Mouse (Mus musculus): ENCODE data around the gene Abi1. TPM values are rescaled to one million over a fixed set of nuclear protein-coding genes. Genes with fewer than 3 reads are reported as not detected.
"Not testable (repeated sequence)": the region's sequence is repeated elsewhere in the genome, so short reads cannot be mapped to it uniquely, and the experiment has no call there.

The Abi1 gene
- polyA plus RNA-seq, 1 experiment from 2014 or later = 43.8 TPM

GRCm38 (mm10) chr2:22933556-22933955, 106.5 kb downstream of the Abi1 start:
- Histone ChIP-seq H3K4me1 (no peaks in the 10 kb centered on the region), H3K4me2 (no peak overlapping the region), H3K27ac (no peak overlapping the region), H3K4me3 (no peak overlapping the region), H3K9ac (no peak overlapping the region), H3K36me3 (ENCODE audit: poor library complexity, severe bottlenecking) (peaks cover 39% of the 10 kb centered on the region), H3K9me3 (replicated peaks) (no peaks in the 10 kb centered on the region), H3K27me3 (no peaks in the 10 kb centered on the region)
- peak; percentile 50; the same call in 1 of the 2 replicates for ATAC-seq
- 83% methylated on average over 1 of the region's 1 CpGs for WGBS

- Histone ChIP-seq H3K4me2 (no peak overlapping the region), H3K27ac (no peak overlapping the region), H3K27me3 (no peaks in the 10 kb centered on the region), H3K9ac (no peak overlapping the region), H3K36me3 (ENCODE audit: poor library complexity, severe bottlenecking) (peaks cover 34% of the 10 kb centered on the region), H3K9me3 (replicated peaks) (no peaks in the 10 kb centered on the region), H3K4me1 (no peaks in the 10 kb centered on the region), H3K4me3 (no peak overlapping the region)
- WGBS = 68% methylated on average over 2 of the region's 2 CpGs
- ATAC-seq = no peak
Observed at GRCm38 (mm10) chr2:22928259-22928658, 111.8 kb downstream of the Abi1 start.

DNA sequence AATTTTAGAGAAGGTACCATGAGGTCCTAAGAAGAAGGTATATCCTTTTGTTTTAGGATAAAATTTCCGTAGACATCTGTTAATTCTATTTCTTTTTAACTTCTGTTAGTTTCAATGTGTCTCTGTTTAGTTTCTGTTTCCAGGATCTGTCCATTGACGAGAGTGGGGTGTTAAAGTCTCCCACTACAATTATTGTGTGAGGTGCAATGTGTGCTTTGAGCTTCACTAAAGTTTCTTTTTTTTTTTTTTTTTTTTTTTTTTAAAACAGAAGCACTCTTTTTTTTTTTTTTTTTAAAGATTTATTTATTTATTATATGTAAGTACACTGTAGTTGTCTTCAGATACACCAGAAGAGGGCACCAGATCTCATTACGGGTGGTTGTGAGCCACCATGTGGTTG, 114.1 kb downstream of the Abi1 start:
- not testable (repeated sequence) for H3K9ac ChIP-seq; H3K4me1 ChIP-seq; H3K9me3 ChIP-seq (replicated peaks); H3K27me3 ChIP-seq; H3K4me3 ChIP-seq; H3K4me2 ChIP-seq; ATAC-seq; H3K27ac ChIP-seq
- WGBS = 89% methylated on average over 2 of the region's 3 CpGs
- peaks cover 27% of the 10 kb centered on the region for H3K36me3 ChIP-seq (ENCODE audit: poor library complexity, severe bottlenecking)

GRCm38 (mm10) chr2:22918651-22919050, 121.4 kb downstream of the Abi1 start:
- no peak overlapping the region for H3K4me3 ChIP-seq
- peaks cover 46% of the 10 kb centered on the region for H3K36me3 ChIP-seq (ENCODE audit: poor library complexity, severe bottlenecking)
- H3K4me2 ChIP-seq = no peak overlapping the region
- H3K4me1 ChIP-seq = no peaks in the 10 kb centered on the region
- no peaks in the 10 kb centered on the region for H3K9me3 ChIP-seq (replicated peaks)
- whole genome bisulfite sequencing = 86% methylated on average over 2 of the region's 2 CpGs
- no peaks in the 10 kb centered on the region for H3K27me3 ChIP-seq
- H3K9ac ChIP-seq = no peak overlapping the region
- no peak overlapping the region for H3K27ac ChIP-seq
- ATAC-seq = no peak; the same call in 1 of the 2 replicates

- H3K4me2 ChIP-seq = no peak overlapping the region
- 72% methylated on average over 3 of the region's 3 CpGs for WGBS
- no peak overlapping the region for H3K9ac ChIP-seq
- no peaks in the 10 kb centered on the region for H3K4me1 ChIP-seq
- no peaks in the 10 kb centered on the region for H3K9me3 ChIP-seq (replicated peaks)
- peaks cover 65% of the 10 kb centered on the region for H3K36me3 ChIP-seq (ENCODE audit: poor library complexity, severe bottlenecking)
- ATAC-seq = no peak
- no peak overlapping the region for H3K27ac ChIP-seq
- H3K27me3 ChIP-seq = no peaks in the 10 kb centered on the region
- no peak overlapping the region for H3K4me3 ChIP-seq
Observed at GRCm38 (mm10) chr2:22914421-22914820, 125.6 kb downstream of the Abi1 start.

DNA sequence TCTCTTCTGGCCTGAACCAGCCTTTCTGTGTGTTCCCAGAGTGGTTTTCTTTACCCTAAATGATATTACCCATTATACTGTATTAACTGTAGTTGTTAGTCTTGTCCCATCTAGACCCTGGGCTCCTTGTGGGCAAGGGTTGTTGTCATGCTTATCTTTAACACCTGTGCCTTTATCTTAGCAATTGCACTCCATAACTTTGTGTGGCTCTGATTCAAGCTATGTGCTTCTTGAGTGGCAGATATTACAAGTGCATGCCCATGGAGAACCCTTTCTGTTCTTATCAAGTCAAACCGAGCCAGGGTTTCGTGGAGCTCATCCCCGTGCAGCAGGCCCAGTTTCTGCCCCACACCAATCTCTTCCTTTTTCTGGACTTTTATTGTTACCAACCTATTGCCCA, 136.1 kb downstream of the Abi1 start:
- H3K4me2 ChIP-seq = no peak overlapping the region
- WGBS = 96% methylated on average over 3 of the region's 3 CpGs
- no peak overlapping the region for H3K4me3 ChIP-seq
- ATAC-seq = no peak
- H3K9ac ChIP-seq = no peak overlapping the region
- no peaks in the 10 kb centered on the region for H3K4me1 ChIP-seq
- peaks cover 51% of the 10 kb centered on the region for H3K36me3 ChIP-seq (ENCODE audit: poor library complexity, severe bottlenecking)
- no peaks in the 10 kb centered on the region for H3K9me3 ChIP-seq (replicated peaks)
- no peak overlapping the region for H3K27ac ChIP-seq
- H3K27me3 ChIP-seq = no peaks in the 10 kb centered on the region

DNA sequence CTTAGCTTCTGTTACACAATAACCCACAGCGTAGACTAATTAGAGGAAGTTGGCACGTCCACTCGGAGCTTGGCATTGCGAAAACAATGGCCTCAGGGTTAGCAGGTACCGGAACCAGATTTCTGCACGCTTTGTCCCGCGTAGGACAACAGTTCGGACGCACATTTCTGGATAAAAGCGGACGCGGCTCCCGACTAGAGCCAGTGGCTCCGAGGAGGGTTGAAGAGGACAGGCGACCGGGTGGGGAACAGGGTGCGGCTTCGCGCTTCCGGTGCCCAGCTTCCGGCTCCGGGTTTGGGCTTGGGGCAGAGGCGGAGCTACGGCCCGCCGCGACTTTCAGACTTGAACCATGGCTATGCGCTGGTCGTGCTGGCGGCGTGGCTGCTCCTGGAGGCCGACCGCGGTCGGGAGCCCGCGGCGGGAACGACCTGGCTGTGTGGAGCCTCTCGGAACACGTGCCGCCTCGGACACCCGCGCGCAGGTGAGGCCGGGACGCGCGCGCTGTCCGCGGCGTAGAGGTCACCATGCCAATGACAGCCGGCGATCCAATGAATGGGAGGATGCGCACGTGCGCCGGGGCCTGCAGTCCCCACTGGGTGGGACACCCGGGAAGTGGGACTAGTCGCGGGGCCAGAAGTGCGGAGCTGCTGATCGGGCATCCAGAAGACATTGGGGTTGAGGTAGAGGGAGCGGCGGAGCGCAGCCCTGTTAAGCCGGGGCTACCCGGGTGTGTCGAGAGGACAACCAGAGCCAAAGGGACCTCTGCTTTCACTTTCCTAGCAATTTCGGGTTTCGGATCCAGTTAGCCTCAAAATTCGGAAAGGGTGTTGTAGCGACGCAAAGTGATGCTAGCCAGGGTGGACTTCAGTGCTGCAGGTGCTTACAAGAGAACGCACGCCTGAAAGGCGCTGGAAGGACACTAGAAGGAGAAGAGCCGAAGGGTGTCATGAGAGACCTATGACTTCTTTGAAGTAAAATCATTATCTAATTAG, 144.5 kb downstream of the Abi1 start, which contains the start of gene Pdss1:
Pdss1 (plus strand) TSS at position 241 of the 992 bp plus-strand sequence.
- H3K36me3 ChIP-seq (ENCODE audit: poor library complexity, severe bottlenecking) = no peaks in the 10 kb centered on the region
- H3K9me3 ChIP-seq (replicated peaks) = no peaks in the 10 kb centered on the region
- peak; percentile 99 for ATAC-seq
- H3K9ac ChIP-seq = peak within 1 kb of the TSS; percentile 85
- H3K27ac ChIP-seq = peak within 1 kb of the TSS; percentile 83
- peak within 1 kb of the TSS; percentile 80 for H3K4me3 ChIP-seq
- WGBS = under 1% methylated on average over 81 of the region's 81 CpGs
- H3K4me1 ChIP-seq = peaks cover 17% of the 10 kb centered on the region; the same call in 1 of the 2 replicates
- no peaks in the 10 kb centered on the region for H3K27me3 ChIP-seq
- peak within 1 kb of the TSS; percentile 80 for H3K4me2 ChIP-seq

DNA sequence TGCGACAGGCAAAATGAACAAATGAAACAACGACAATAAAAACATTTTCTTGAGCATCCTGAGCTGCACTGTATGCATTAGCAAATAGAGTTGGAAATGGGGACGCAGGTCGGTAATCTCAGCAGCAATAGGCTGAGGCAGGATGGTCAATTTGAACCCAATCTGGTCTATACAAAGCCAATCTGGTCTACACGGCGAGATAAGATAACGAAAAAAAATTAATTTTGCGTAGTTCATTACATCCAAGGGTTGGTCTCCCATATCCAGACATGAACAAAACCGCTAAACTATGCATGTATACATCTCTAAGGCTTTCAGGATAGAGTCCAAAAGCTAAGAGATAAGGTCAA, 145.1 kb downstream of the Abi1 start:
- H3K4me1 ChIP-seq = peaks cover 17% of the 10 kb centered on the region; the same call in 1 of the 2 replicates
- H3K27ac ChIP-seq = peak overlapping the region; percentile 83
- H3K36me3 ChIP-seq (ENCODE audit: poor library complexity, severe bottlenecking) = no peaks in the 10 kb centered on the region
- no peaks in the 10 kb centered on the region for H3K9me3 ChIP-seq (replicated peaks)
- peak; percentile 41; the same call in 1 of the 2 replicates for ATAC-seq
- peak overlapping the region; percentile 80 for H3K4me3 ChIP-seq
- 21% methylated on average over 9 of the region's 9 CpGs for WGBS
- peak overlapping the region; percentile 80 for H3K4me2 ChIP-seq
- peak overlapping the region; percentile 85 for H3K9ac ChIP-seq
- H3K27me3 ChIP-seq = no peaks in the 10 kb centered on the region

Other genes with a start within 250 kb of the Abi1 start
- gene Pdss1, start 144.7 kb downstream of the Abi1 start, polyA plus RNA-seq (2015; fragmentation: Nextera tagmentation; extraction: Ambion mirVana) = 26.0 and 27.4 TPM in 2 replicates
- gene Acbd5, start 27.9 kb upstream of the Abi1 start, polyA plus RNA-seq (2015; fragmentation: Nextera tagmentation; extraction: Ambion mirVana) = 65.7 and 68.9 TPM in 2 replicates
- 10.2 and 10.7 TPM in 2 replicates for gene Mastl, start 115.8 kb upstream of the Abi1 start, polyA plus RNA-seq (2015; fragmentation: Nextera tagmentation; extraction: Ambion mirVana)
- gene Yme1l1, start 116.1 kb upstream of the Abi1 start, polyA plus RNA-seq (2015; fragmentation: Nextera tagmentation; extraction: Ambion mirVana) = 77.6 and 83.3 TPM in 2 replicates
- gene 4931423N10Rik, start 167.2 kb upstream of the Abi1 start, polyA plus RNA-seq (2015; fragmentation: Nextera tagmentation; extraction: Ambion mirVana) = not detected in 2 replicates

All from forebrain, embryonic 13.5 days (tissue).